Mouse (Mus musculus) forebrain, embryonic 14.5 days (tissue): ENCODE measurements around the gene Vtcn1. TPM values are rescaled to one million over a fixed set of nuclear protein-coding genes. Genes with fewer than 3 reads are reported as not detected.
"Not testable (repeated sequence)": the region's sequence is repeated elsewhere in the genome, so short reads cannot be mapped to it uniquely, and the experiment has no call there.

ENCODE experiments used
- ATAC-seq: fragments of 200-750 bp; cut with Nextera tagmentation; 2 replicates; pipeline ENCODE4 v1.8.0; 2017; ENCODE audit warnings: mild to moderate bottlenecking, moderate library complexity
- DNase-seq: peaks from one replicate; pipeline ENCODE4 v3.0.0-alpha.2; 2015; ENCODE audit warnings: low spot score
- H3K27ac ChIP-seq: fragments of 300-500 bp; sonication (generic); 2 replicates; pipeline ENCODE4 v1.5.1; 2014; ENCODE audit warnings: low read depth, mild to moderate bottlenecking, control low read depth, low read length, moderate library complexity
- H3K27me3 ChIP-seq: fragments of 300-500 bp; sonication (generic); replicated peaks from 2 replicates; pipeline ENCODE4 v1.6.1; 2014; ENCODE audit warnings: low read length, control low read depth, mixed read lengths; ENCODE audit not compliant: control insufficient read depth, insufficient read depth
- H3K36me3 ChIP-seq: fragments of 300-500 bp; sonication (generic); 2 replicates; pipeline ENCODE4 v1.6.1; 2014; ENCODE audit warnings: low read length, control low read depth; ENCODE audit not compliant: control insufficient read depth, insufficient read depth
- H3K4me1 ChIP-seq: fragments of 300-500 bp; sonication (generic); 2 replicates; pipeline ENCODE4 v1.6.1; 2014; ENCODE audit warnings: antibody characterized with exemption, low read length, control low read depth; ENCODE audit not compliant: control insufficient read depth, insufficient read depth
- H3K4me2 ChIP-seq: fragments of 300-500 bp; sonication (generic); 2 replicates; pipeline ENCODE4 v1.6.1; 2014; ENCODE audit warnings: mild to moderate bottlenecking, control low read depth, low read length
- H3K4me3 ChIP-seq: fragments of 300-500 bp; sonication (generic); 2 replicates; pipeline ENCODE4 v1.5.1; 2014; ENCODE audit warnings: low read depth, low read length, control low read depth
- H3K9ac ChIP-seq: fragments of 300-500 bp; sonication (generic); 2 replicates; pipeline ENCODE4 v1.6.1; 2014; ENCODE audit warnings: mild to moderate bottlenecking, low read length, control low read depth, moderate library complexity
- H3K9me3 ChIP-seq: fragments of 300-500 bp; sonication (generic); replicated peaks from 2 replicates; pipeline ENCODE4 v1.6.1; 2016; ENCODE audit warnings: low read length, control low read depth, mixed read lengths; ENCODE audit not compliant: control insufficient read depth
- WGBS: fragments of 180-500 bp; shearing (Covaris S2); extraction: QIAGEN DNeasy Blood & Tissue Kit; methylation state at CpG from one replicate; pipeline ENCODE4 v1.1.7; 2014; 5-methylcytosine and 5-hydroxymethylcytosine counted together
- polyA plus RNA-seq: library from polyadenylated mRNA; unstranded; fragments of >200 nt; fragmentation: Nextera tagmentation; extraction: Ambion mirVana; gene quantifications from 2 replicates; pipeline ENCODE4 v1.2.1, GENCODE M21; 2014

Gene Vtcn1
- polyA plus RNA-seq, 1 experiment from 2014 or later: not detected

DNA sequence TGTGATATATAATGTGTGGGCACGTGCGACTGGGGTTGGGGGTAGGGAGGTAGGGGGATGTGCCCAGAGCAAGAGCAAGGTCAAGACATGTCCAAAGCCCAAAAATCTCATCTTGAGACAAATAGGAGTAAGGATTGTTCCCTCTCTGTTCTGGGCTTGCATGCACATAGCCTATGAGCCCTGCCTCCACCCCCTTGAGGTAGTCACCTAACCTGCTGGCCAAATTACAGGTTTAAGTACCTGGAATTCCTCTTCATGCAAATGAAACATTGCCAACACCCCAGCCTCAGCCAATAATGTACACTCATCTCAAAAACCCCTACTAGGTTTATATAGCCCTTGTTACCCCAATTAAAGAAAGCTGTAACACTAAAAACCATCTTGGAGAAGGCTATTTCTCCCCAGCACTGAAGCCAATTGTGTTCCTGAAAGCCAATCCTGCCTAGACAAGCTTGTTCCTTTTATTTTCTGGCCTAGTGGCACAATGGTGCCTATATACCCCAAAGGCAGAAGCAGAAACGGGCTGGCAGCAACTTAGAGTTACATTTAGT is 26.3 kb upstream of the Vtcn1 start:
- no peak for ATAC-seq
- H3K9ac ChIP-seq: no peak overlapping the region
- WGBS: 93% methylated on average over 3 of the region's 3 CpGs
- H3K36me3 ChIP-seq: no peaks in the 10 kb centered on the region
- DNase-seq: no peak
- no peak overlapping the region for H3K4me2 ChIP-seq
- no peak overlapping the region for H3K4me3 ChIP-seq
- H3K9me3 ChIP-seq: no peaks in the 10 kb centered on the region
- H3K27me3 ChIP-seq: no peaks in the 10 kb centered on the region
- H3K27ac ChIP-seq: no peak overlapping the region
- no peaks in the 10 kb centered on the region for H3K4me1 ChIP-seq

DNA sequence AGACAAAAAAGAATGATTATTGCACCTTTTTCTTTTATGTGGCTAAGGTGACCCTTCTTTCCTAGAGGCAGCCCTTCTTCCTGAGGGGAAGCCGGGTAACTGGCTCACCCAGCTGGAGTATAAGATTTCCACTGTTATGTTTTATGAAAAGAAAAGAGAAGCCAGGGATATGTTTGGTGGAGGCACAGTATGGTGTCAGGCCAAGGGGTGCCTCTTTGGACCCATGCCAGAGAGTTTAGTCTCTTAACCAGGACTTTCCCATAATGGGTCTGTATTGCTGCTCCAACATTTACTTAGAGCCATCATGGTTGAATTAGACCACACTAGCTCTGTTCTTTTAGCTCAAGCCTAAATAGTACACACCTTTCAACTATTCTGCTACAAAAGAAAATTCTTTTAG is 20.3 kb upstream of the Vtcn1 start:
- 71% methylated on average over 1 of the region's 1 CpGs for WGBS
- no peak overlapping the region for H3K9ac ChIP-seq

DNA sequence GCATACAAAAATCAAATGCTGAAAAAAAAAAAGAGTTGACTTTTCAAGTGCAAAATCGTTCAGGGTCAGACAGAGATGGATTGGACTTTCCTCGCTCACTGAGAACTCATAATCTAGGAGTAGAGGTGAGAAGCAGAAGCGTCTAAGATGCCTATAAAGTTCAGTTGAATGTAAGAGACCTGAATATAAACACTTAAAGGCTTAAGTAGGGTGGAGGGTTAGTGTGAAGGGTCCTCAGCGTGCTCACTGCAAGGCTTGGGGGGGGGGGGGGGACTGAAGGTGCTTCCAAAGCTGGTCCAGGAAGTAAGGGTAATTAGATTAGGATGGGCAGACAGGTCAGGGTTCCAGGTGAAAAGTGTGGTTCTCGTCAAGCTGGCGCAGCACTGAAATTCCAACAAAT is 19.3 kb upstream of the Vtcn1 start:
- WGBS: 73% methylated on average over 6 of the region's 6 CpGs
- Histone ChIP-seq H3K36me3 (no peaks in the 10 kb centered on the region), H3K4me1 (0 out of 2 replicates have a peak, but pooled peaks cover 2% of the 10 kb centered on the region), H3K4me3 (no peak overlapping the region), H3K27me3 (no peaks in the 10 kb centered on the region), H3K9me3 (no peaks in the 10 kb centered on the region), H3K4me2 (no peak overlapping the region), H3K9ac (no peak overlapping the region), H3K27ac (no peak overlapping the region)
- DNase-seq (no peak), ATAC-seq (no peak)

More for the DNA sequence above, 20.3 kb upstream of the Vtcn1 start:
- DNase-seq: no peak
- Histone ChIP-seq H3K36me3 (no peaks in the 10 kb centered on the region), H3K4me3 (no peak overlapping the region), H3K27me3 (no peaks in the 10 kb centered on the region), H3K4me1 (0 out of 2 replicates have a peak, but pooled peaks cover 2% of the 10 kb centered on the region), H3K9me3 (no peaks in the 10 kb centered on the region), H3K4me2 (no peak overlapping the region), H3K27ac (no peak overlapping the region)
- ATAC-seq: no peak

DNA sequence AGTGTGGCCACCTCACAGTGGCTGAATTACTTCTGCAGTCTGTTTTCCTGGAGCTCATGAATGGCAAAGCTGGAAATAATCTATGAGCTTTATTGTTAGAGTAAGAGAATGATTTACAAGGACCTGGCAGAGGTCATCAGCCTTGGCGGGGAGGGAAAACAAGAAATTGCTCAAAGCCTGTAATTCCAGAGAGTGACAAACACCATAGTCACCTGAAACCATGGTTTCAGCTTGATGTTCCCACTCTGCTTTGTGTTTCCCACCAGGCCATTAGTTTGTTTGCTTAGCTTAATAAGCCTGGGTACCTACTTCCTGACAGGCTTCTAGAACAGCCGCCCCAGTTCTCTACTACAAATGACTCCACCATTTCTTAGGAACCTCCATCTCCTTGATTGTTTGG is 14.8 kb upstream of the Vtcn1 start:
- 86% methylated on average over 2 of the region's 2 CpGs for WGBS
- no peaks in the 10 kb centered on the region for H3K27me3 ChIP-seq
- no peak for DNase-seq

DNA sequence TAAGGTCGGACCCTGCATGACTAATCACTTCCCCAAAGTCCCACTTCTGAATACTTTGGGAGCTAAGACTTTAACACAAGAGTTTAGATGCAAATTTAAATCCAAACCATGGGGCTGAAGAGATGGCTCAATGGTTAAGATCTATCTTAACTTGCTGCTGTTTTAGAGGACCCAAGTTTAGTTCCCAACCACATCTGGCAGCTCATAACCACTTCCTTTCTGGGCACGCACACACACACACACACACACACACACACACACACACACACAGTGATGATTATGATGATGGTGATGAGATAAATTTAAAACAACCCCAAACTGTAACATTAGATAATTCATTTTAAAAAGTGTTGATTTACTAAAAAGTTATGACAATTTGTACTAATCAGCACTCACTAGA is 13.4 kb upstream of the Vtcn1 start:
- no peaks in the 10 kb centered on the region for H3K36me3 ChIP-seq
- H3K4me2 ChIP-seq: no peak overlapping the region
- ATAC-seq (no peak), DNase-seq (no peak)
- H3K9me3 ChIP-seq: no peaks in the 10 kb centered on the region
- WGBS: 89% methylated on average over 2 of the region's 2 CpGs
- H3K27ac ChIP-seq: no peak overlapping the region
- H3K9ac ChIP-seq: no peak overlapping the region
- H3K27me3 ChIP-seq: no peaks in the 10 kb centered on the region
- H3K4me3 ChIP-seq: no peak overlapping the region
- no peaks in the 10 kb centered on the region for H3K4me1 ChIP-seq

More for the DNA sequence above, 14.8 kb upstream of the Vtcn1 start:
- Histone ChIP-seq H3K4me1 (no peaks in the 10 kb centered on the region), H3K9me3 (no peaks in the 10 kb centered on the region), H3K27ac (no peak overlapping the region), H3K9ac (no peak overlapping the region), H3K4me2 (no peak overlapping the region), H3K36me3 (no peaks in the 10 kb centered on the region), H3K4me3 (no peak overlapping the region)
- no peak for ATAC-seq

DNA sequence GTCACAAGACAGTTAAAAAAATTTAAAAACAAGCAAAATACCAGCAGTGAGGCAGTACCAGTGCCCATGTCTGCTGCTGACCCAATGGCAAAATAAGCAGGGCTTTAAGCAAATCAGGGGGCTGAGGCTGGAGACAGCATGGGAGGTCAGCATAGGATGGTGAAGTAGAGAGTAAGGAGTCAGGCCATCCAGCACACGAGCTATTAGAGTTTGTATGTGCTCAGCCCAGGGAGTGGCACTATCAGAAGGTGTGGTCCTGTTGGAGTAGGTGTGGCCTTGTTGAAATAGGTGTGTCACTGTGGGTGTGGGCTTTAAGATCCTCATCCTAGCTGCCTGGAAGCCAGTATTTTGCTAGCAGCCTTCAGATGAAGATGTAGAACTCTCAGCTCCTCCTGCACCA is 9.8 kb upstream of the Vtcn1 start:
- H3K27ac ChIP-seq, H3K4me3 ChIP-seq, H3K9me3 ChIP-seq, H3K9ac ChIP-seq, H3K27me3 ChIP-seq, H3K4me2 ChIP-seq, DNase-seq, H3K36me3 ChIP-seq, ATAC-seq, H3K4me1 ChIP-seq: not testable (repeated sequence)
- whole genome bisulfite sequencing: 57% methylated on average over 1 of the region's 1 CpGs

DNA sequence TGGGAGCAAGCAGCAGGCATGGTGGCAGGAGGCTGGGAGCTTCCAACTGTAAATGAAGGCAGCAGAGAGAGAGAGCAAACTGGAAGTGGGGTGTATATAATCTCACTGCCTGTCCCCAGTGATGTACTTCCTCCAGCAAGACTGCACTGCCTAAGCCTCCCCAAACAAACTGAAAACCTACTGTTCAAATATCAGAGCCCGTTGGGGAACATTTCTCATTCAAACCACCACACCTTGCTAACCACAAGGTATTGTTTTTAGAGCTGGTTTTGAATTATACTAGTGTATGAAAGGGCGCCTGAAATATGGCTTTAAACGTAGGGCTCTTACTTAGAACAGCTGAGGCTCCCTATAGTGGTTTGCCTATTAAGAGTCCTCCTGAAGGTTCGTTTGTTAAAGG is 6.5 kb upstream of the Vtcn1 start:
- H3K36me3 ChIP-seq: no peaks in the 10 kb centered on the region
- no peak overlapping the region for H3K4me3 ChIP-seq
- ATAC-seq (no peak), DNase-seq (no peak)
- no peaks in the 10 kb centered on the region for H3K9me3 ChIP-seq
- H3K27ac ChIP-seq: no peak overlapping the region
- H3K27me3 ChIP-seq: no peaks in the 10 kb centered on the region
- no peak overlapping the region for H3K4me2 ChIP-seq
- H3K9ac ChIP-seq: no peak overlapping the region
- H3K4me1 ChIP-seq: no peaks in the 10 kb centered on the region
- 72% methylated on average over 4 of the region's 4 CpGs for WGBS

DNA sequence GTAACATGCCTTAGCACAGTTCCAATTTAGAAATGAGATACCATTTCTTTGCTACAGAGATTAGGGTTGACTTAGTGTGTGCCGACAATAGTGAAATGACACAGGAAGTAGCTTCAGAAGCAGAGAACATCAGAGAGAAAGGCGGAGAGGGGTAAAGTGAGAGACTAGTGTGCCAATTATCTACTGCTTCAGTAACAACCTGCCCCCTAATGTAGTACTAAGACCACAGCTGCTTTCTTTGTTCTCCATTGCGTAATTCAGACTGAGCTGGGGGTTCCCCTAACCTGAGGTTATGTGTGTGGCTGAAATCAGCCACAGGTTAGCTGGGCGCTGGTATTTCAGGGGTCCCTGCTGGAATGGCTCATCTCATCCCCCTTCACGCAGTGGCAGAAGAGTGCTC is 5.7 kb upstream of the Vtcn1 start:
- Histone ChIP-seq H3K9ac (no peak overlapping the region), H3K4me3 (no peak overlapping the region), H3K4me1 (no peaks in the 10 kb centered on the region), H3K27ac (no peak overlapping the region), H3K9me3 (no peaks in the 10 kb centered on the region), H3K36me3 (no peaks in the 10 kb centered on the region), H3K4me2 (no peak overlapping the region), H3K27me3 (no peaks in the 10 kb centered on the region)
- DNase-seq (no peak), ATAC-seq (no peak)
- 94% methylated on average over 5 of the region's 5 CpGs for WGBS

DNA sequence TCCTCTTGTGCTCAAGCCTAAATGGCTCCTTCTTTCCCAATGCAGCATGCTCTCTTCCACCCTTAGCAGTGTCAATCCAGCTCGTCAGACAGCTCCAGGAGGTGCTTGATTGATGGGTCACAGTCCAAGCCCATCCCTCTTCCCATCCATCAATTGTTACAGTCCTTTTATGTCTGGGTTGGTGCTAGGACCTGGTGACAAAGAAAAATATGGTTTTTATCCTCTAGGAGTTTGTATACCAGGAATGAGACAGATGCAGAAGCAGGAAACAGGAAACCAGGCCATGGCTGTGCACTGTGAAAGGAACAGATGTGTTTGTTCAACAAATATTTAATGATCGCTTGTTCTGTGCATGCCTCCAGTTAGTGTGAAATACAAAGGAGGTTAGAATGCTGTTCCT is 4.4 kb upstream of the Vtcn1 start:
- H3K9ac ChIP-seq: no peak overlapping the region
- ATAC-seq: peak; percentile 26; the same call in 1 of the 2 replicates
- H3K27ac ChIP-seq: no peak overlapping the region
- DNase-seq: no peak
- no peaks in the 10 kb centered on the region for H3K36me3 ChIP-seq
- H3K4me1 ChIP-seq: no peaks in the 10 kb centered on the region
- no peak overlapping the region for H3K4me2 ChIP-seq
- WGBS: 70% methylated on average over 2 of the region's 2 CpGs
- H3K9me3 ChIP-seq: no peaks in the 10 kb centered on the region
- no peaks in the 10 kb centered on the region for H3K27me3 ChIP-seq
- no peak overlapping the region for H3K4me3 ChIP-seq
